Mouse (Mus musculus): ENCODE measurements around the gene She.

GRCm38 (mm10) chr3:89848083-89848482 lies 16.9 kb downstream of the She start:
- TF ChIP-seq GATA1 (IDR thresholded peaks at IDR 0.05; ENCODE audit: low read length) (no peak), TAL1 (IDR thresholded peaks at IDR 0.05; ENCODE audit: low read length) (no peak)

Measured in erythroblast, embryonic 14.5 days (primary cell).